Mouse (Mus musculus): ENCODE data around the gene Madcam1. TPM values are rescaled to one million over a fixed set of nuclear protein-coding genes. Genes with fewer than 3 reads are reported as not detected.
A peak's percentile ranks its signal among the peaks of the same experiment; 100 is the strongest.

Gene Madcam1
- polyA plus RNA-seq, 1 experiment, result not detected

DNA sequence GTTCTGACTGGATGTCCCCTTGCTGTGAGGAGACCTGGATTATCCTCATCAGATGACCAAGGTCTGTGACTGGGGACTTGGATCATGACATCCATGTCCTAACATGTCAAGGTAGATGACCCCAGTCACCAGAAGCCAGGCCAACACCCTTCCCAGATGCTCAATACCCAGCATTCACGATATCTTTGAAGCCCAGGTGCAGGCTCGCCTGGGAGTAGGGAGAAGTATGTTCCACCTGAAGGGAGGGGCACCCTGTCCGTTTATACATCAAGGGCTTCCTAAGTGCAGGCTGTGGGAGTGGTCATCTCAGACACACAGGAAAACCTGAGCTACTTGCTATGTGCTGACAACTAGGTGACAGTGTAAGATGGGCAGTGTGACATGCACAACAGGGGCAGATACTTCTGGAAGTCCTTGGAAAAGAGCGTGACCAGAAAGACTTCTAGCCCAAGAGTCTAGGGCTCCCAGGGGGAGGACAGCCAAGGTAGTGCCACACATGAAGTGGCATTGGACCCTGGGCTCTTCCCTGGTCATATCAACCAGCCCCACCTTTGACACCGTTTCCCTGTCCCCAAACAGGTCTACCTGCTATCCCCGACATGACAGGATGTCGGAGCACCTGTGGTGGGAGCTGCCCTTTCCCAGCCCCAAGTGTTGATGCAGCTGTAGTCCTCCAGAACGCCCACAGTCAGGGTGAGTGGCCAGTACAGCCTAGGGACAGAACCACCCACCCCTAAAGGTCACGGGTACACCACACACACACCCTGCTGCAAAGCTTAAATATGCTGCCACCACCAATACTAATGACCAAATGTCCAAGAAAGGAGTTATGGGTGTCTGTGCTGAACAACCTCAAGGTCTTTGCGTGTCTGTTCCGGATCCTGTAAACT is 16.5 kb downstream of the Madcam1 start:
- Histone ChIP-seq H3K4me3 (replicated peaks; ENCODE audit: insufficient read depth, low read depth, low read length) (peak overlapping the region; percentile 78), H3K4me1 (ENCODE audit: control insufficient read depth, insufficient read depth, low read length) (peaks cover 23% of the 10 kb centered on the region), H3K27me3 (ENCODE audit: control insufficient read depth, insufficient read depth, low read length) (no peaks in the 10 kb centered on the region), H3K27ac (ENCODE audit: insufficient read depth, low read length) (peak overlapping the region; percentile 62)
- 40% methylated on average over 11 of the region's 11 CpGs for WGBS
- no peak for DNase-seq
- TF ChIP-seq POLR2A (IDR thresholded peaks at IDR 0.05; ENCODE audit: borderline replicate concordance, insufficient read depth, low read length) (no peak), CTCF (IDR thresholded peaks at IDR 0.05; ENCODE audit: borderline replicate concordance, insufficient read depth, low read depth, low read length) (no peak)

- Histone ChIP-seq H3K4me1 (ENCODE audit: control insufficient read depth, insufficient read depth, low read length) (peaks cover 23% of the 10 kb centered on the region), H3K4me3 (replicated peaks; ENCODE audit: insufficient read depth, low read depth, low read length) (peak within 1 kb of the TSS; percentile 98), H3K27ac (ENCODE audit: insufficient read depth, low read length) (peak within 1 kb of the TSS; percentile 62), H3K27me3 (ENCODE audit: control insufficient read depth, insufficient read depth, low read length) (no peaks in the 10 kb centered on the region)
- peak; percentile 99 to 100 for DNase-seq
- no peak for TF ChIP-seq CTCF (IDR thresholded peaks at IDR 0.05; ENCODE audit: borderline replicate concordance, insufficient read depth, low read depth, low read length)
- TF ChIP-seq POLR2A (IDR thresholded peaks at IDR 0.05; ENCODE audit: borderline replicate concordance, insufficient read depth, low read length), result peak; percentile 88; the same call in 1 of the 2 replicates
- under 1% methylated on average over 84 of the region's 84 CpGs for WGBS
Observed at GRCm38 (mm10) chr10:79681591-79682245, 17.4 kb downstream of the Madcam1 start, which contains the start of gene Cdc34. Gene Cdc34, plus strand, starts transcription at chr10:79682195.

DNA sequence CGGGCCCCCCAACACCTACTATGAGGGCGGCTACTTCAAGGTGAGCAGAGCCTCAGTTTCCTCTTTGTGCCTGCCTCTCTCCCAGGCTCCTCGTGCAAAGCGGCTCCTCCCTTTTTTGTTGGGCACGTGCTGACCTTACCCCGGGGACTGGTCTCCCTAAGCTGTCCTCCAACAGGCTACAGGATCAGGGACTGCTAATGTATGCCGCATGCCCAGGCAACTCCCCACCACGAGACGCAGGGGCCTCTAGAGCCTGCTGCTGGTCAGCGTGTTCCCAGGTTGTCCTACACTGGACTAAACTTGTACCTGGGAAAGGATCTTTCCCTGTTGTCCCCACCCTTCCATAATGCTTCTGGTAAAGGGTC is 18.2 kb downstream of the Madcam1 start:
- TF ChIP-seq POLR2A (IDR thresholded peaks at IDR 0.05; ENCODE audit: borderline replicate concordance, insufficient read depth, low read length) (no peak), CTCF (IDR thresholded peaks at IDR 0.05; ENCODE audit: borderline replicate concordance, insufficient read depth, low read depth, low read length) (no peak)
- Histone ChIP-seq H3K4me3 (replicated peaks; ENCODE audit: insufficient read depth, low read depth, low read length) (peak overlapping the region; percentile 98), H3K27ac (ENCODE audit: insufficient read depth, low read length) (peak overlapping the region; percentile 1; the same call in 1 of the 2 replicates), H3K4me1 (ENCODE audit: control insufficient read depth, insufficient read depth, low read length) (peaks cover 23% of the 10 kb centered on the region), H3K27me3 (ENCODE audit: control insufficient read depth, insufficient read depth, low read length) (no peaks in the 10 kb centered on the region)
- 1% methylated on average over 10 of the region's 10 CpGs for WGBS
- peak in 1 of 2 experiments; percentile 47 for DNase-seq

- DNase-seq, result peak; percentile 53 to 57
- WGBS, result under 1% methylated on average over 10 of the region's 10 CpGs
- H3K4me3 ChIP-seq (replicated peaks; ENCODE audit: insufficient read depth, low read depth, low read length), result peak overlapping the region; percentile 98
- no peak overlapping the region for H3K27ac ChIP-seq (ENCODE audit: insufficient read depth, low read length)
- H3K27me3 ChIP-seq (ENCODE audit: control insufficient read depth, insufficient read depth, low read length), result no peaks in the 10 kb centered on the region
- peaks cover 23% of the 10 kb centered on the region for H3K4me1 ChIP-seq (ENCODE audit: control insufficient read depth, insufficient read depth, low read length)
- TF ChIP-seq CTCF (IDR thresholded peaks at IDR 0.05; ENCODE audit: borderline replicate concordance, insufficient read depth, low read depth, low read length), result peak; percentile 34; the same call in 1 of the 2 replicates
- TF ChIP-seq POLR2A (IDR thresholded peaks at IDR 0.05; ENCODE audit: borderline replicate concordance, insufficient read depth, low read length), result no peak
Observed at GRCm38 (mm10) chr10:79682916-79683582, 18.7 kb downstream of the Madcam1 start.

- WGBS, result 59% methylated on average over 6 of the region's 6 CpGs
- Histone ChIP-seq H3K27ac (ENCODE audit: insufficient read depth, low read length) (no peak overlapping the region), H3K4me3 (replicated peaks; ENCODE audit: insufficient read depth, low read depth, low read length) (peak overlapping the region; percentile 98), H3K4me1 (ENCODE audit: control insufficient read depth, insufficient read depth, low read length) (peaks cover 23% of the 10 kb centered on the region), H3K27me3 (ENCODE audit: control insufficient read depth, insufficient read depth, low read length) (no peaks in the 10 kb centered on the region)
- no peak for TF ChIP-seq CTCF (IDR thresholded peaks at IDR 0.05; ENCODE audit: borderline replicate concordance, insufficient read depth, low read depth, low read length)
- TF ChIP-seq POLR2A (IDR thresholded peaks at IDR 0.05; ENCODE audit: borderline replicate concordance, insufficient read depth, low read length), result no peak
- no peak for DNase-seq
Observed at GRCm38 (mm10) chr10:79683726-79684640, 19.6 kb downstream of the Madcam1 start.

GRCm38 (mm10) chr10:79684770-79685600 is 20.6 kb downstream of the Madcam1 start:
- Histone ChIP-seq H3K27me3 (ENCODE audit: control insufficient read depth, insufficient read depth, low read length) (no peaks in the 10 kb centered on the region), H3K27ac (ENCODE audit: insufficient read depth, low read length) (no peak overlapping the region), H3K4me3 (replicated peaks; ENCODE audit: insufficient read depth, low read depth, low read length) (no peak overlapping the region), H3K4me1 (ENCODE audit: control insufficient read depth, insufficient read depth, low read length) (peaks cover 23% of the 10 kb centered on the region)
- DNase-seq, result no peak
- TF ChIP-seq POLR2A (IDR thresholded peaks at IDR 0.05; ENCODE audit: borderline replicate concordance, insufficient read depth, low read length) (no peak), CTCF (IDR thresholded peaks at IDR 0.05; ENCODE audit: borderline replicate concordance, insufficient read depth, low read depth, low read length) (no peak)
- 91% methylated on average over 25 of the region's 25 CpGs for WGBS
